Mouse (Mus musculus): ENCODE results near the gene Rpe. TPM values are rescaled to one million over a fixed set of nuclear protein-coding genes. Genes with fewer than 3 reads are reported as not detected.
A peak's percentile ranks its signal among the peaks of the same experiment; 100 is the strongest.
"Not testable (repeated sequence)": the region's sequence is repeated elsewhere in the genome, so short reads cannot be mapped to it uniquely, and the experiment has no call there.

Gene Rpe
- polyA plus RNA-seq, 1 experiment from 2014 or later = 48.4 TPM

- no peak for ATAC-seq (ENCODE audit: low FRiP score)
- no peaks in the 10 kb centered on the region for H3K4me1 ChIP-seq
- H3K9ac ChIP-seq = no peak overlapping the region
- H3K4me2 ChIP-seq (replicated peaks) = no peak overlapping the region
- no peaks in the 10 kb centered on the region for H3K27me3 ChIP-seq
- H3K4me3 ChIP-seq = no peak overlapping the region
- no peak overlapping the region for H3K27ac ChIP-seq
- H3K9me3 ChIP-seq (replicated peaks) = no peaks in the 10 kb centered on the region
- WGBS = 68% methylated on average over 7 of the region's 7 CpGs
- no peaks in the 10 kb centered on the region for H3K36me3 ChIP-seq
Observed at GRCm38 (mm10) chr1:66695296-66695695, 5.3 kb upstream of the Rpe start.

GRCm38 (mm10) chr1:66699630-66700029 lies 1.0 kb upstream of the Rpe start:
- not testable (repeated sequence) for H3K4me3 ChIP-seq; H3K9me3 ChIP-seq (replicated peaks); H3K27ac ChIP-seq; H3K9ac ChIP-seq; H3K4me2 ChIP-seq (replicated peaks); H3K36me3 ChIP-seq; ATAC-seq (ENCODE audit: low FRiP score); H3K27me3 ChIP-seq
- peaks cover 15% of the 10 kb centered on the region for H3K4me1 ChIP-seq
- WGBS = 89% methylated on average over 10 of the region's 10 CpGs

GRCm38 (mm10) chr1:66700149-66700692 lies 410 bp upstream of the Rpe start:
- 37% methylated on average over 5 of the region's 5 CpGs for WGBS
- Histone ChIP-seq H3K9ac (no peak overlapping the region), H3K27ac (no peak overlapping the region)

GRCm38 (mm10) chr1:66701576-66701940 lies 927 bp downstream of the Rpe start:
- Histone ChIP-seq H3K36me3 (0 out of 2 replicates have a peak, but pooled peaks cover 3% of the 10 kb centered on the region), H3K4me3 (peak overlapping the region; percentile 86), H3K9me3 (replicated peaks) (no peaks in the 10 kb centered on the region), H3K4me1 (peaks cover 15% of the 10 kb centered on the region), H3K27me3 (no peaks in the 10 kb centered on the region), H3K27ac (no peak overlapping the region), H3K9ac (peak overlapping the region; percentile 78), H3K4me2 (replicated peaks) (peak overlapping the region; percentile 64)
- 33% methylated on average over 2 of the region's 2 CpGs for WGBS
- no peak for ATAC-seq (ENCODE audit: low FRiP score)

More at GRCm38 (mm10) chr1:66700149-66700692, 410 bp upstream of the Rpe start:
- H3K4me2 ChIP-seq (replicated peaks) = peak overlapping the region; percentile 64
- H3K9me3 ChIP-seq (replicated peaks) = no peaks in the 10 kb centered on the region
- no peaks in the 10 kb centered on the region for H3K36me3 ChIP-seq
- H3K4me3 ChIP-seq = peak overlapping the region; percentile 86
- ATAC-seq (ENCODE audit: low FRiP score) = peak; percentile 23
- no peaks in the 10 kb centered on the region for H3K27me3 ChIP-seq
- H3K4me1 ChIP-seq = peaks cover 15% of the 10 kb centered on the region

GRCm38 (mm10) chr1:66702623-66703345 lies 2.2 kb downstream of the Rpe start:
- 90% methylated on average over 4 of the region's 4 CpGs for WGBS

GRCm38 (mm10) chr1:66704523-66704922 lies 3.9 kb downstream of the Rpe start:
- WGBS = 61% methylated on average over 6 of the region's 6 CpGs
- Histone ChIP-seq H3K9ac (no peak overlapping the region), H3K9me3 (replicated peaks) (no peaks in the 10 kb centered on the region), H3K4me1 (peaks cover 15% of the 10 kb centered on the region), H3K27me3 (no peaks in the 10 kb centered on the region), H3K4me3 (no peak overlapping the region), H3K4me2 (replicated peaks) (no peak overlapping the region), H3K27ac (no peak overlapping the region), H3K36me3 (0 out of 2 replicates have a peak, but pooled peaks cover 7% of the 10 kb centered on the region)
- no peak for ATAC-seq (ENCODE audit: low FRiP score)

More at GRCm38 (mm10) chr1:66702623-66703345, 2.2 kb downstream of the Rpe start:
- H3K4me3 ChIP-seq = no peak overlapping the region
- H3K27ac ChIP-seq = no peak overlapping the region
- H3K36me3 ChIP-seq = 0 out of 2 replicates have a peak, but pooled peaks cover 7% of the 10 kb centered on the region
- no peaks in the 10 kb centered on the region for H3K9me3 ChIP-seq (replicated peaks)
- no peak overlapping the region for H3K4me2 ChIP-seq (replicated peaks)
- ATAC-seq (ENCODE audit: low FRiP score) = no peak
- H3K9ac ChIP-seq = no peak overlapping the region
- peaks cover 15% of the 10 kb centered on the region for H3K4me1 ChIP-seq
- no peaks in the 10 kb centered on the region for H3K27me3 ChIP-seq

GRCm38 (mm10) chr1:66712859-66713258 lies 12.2 kb downstream of the Rpe start:
- no peak overlapping the region for H3K4me3 ChIP-seq

GRCm38 (mm10) chr1:66730581-66730980 lies 29.9 kb downstream of the Rpe start:
- Histone ChIP-seq H3K4me1 (no peaks in the 10 kb centered on the region), H3K4me2 (replicated peaks) (no peak overlapping the region), H3K4me3 (no peak overlapping the region), H3K36me3 (peaks cover 20% of the 10 kb centered on the region), H3K27ac (no peak overlapping the region), H3K27me3 (no peaks in the 10 kb centered on the region), H3K9me3 (replicated peaks) (no peaks in the 10 kb centered on the region), H3K9ac (no peak overlapping the region)
- 93% methylated on average over 1 of the region's 1 CpGs for WGBS
- ATAC-seq (ENCODE audit: low FRiP score) = no peak

More at GRCm38 (mm10) chr1:66712859-66713258, 12.2 kb downstream of the Rpe start:
- H3K9ac ChIP-seq = no peak overlapping the region
- no peak for ATAC-seq (ENCODE audit: low FRiP score)
- H3K9me3 ChIP-seq (replicated peaks) = no peaks in the 10 kb centered on the region
- no peak overlapping the region for H3K4me2 ChIP-seq (replicated peaks)
- H3K27ac ChIP-seq = no peak overlapping the region
- no peaks in the 10 kb centered on the region for H3K27me3 ChIP-seq
- no peaks in the 10 kb centered on the region for H3K4me1 ChIP-seq
- H3K36me3 ChIP-seq = peaks cover 41% of the 10 kb centered on the region
- WGBS = 94% methylated on average over 3 of the region's 3 CpGs

GRCm38 (mm10) chr1:66768764-66769163 lies 68.1 kb downstream of the Rpe start:
- Histone ChIP-seq H3K4me1 (no peaks in the 10 kb centered on the region), H3K27ac (no peak overlapping the region), H3K27me3 (no peaks in the 10 kb centered on the region), H3K9me3 (replicated peaks) (no peaks in the 10 kb centered on the region), H3K4me2 (replicated peaks) (no peak overlapping the region), H3K4me3 (no peak overlapping the region), H3K9ac (no peak overlapping the region), H3K36me3 (peaks cover 10% of the 10 kb centered on the region; the same call in 1 of the 2 replicates)
- WGBS = 81% methylated on average over 1 of the region's 1 CpGs
- ATAC-seq (ENCODE audit: low FRiP score) = no peak

Other genes with a start within 250 kb of the Rpe start
- gene Unc80, start 232.5 kb upstream of the Rpe start, polyA plus RNA-seq (2016; fragmentation: Nextera tagmentation; extraction: Ambion mirVana) = 0.94 and 1.5 TPM in 2 replicates
- 23.3 and 26.2 TPM in 2 replicates for gene Kansl1l, start 116.7 kb downstream of the Rpe start, polyA plus RNA-seq (2016; fragmentation: Nextera tagmentation; extraction: Ambion mirVana)
- 61.0 and 67.3 TPM in 2 replicates for gene Acadl, start 162.4 kb downstream of the Rpe start, polyA plus RNA-seq (2016; fragmentation: Nextera tagmentation; extraction: Ambion mirVana)
- gene Myl1, start 244.6 kb downstream of the Rpe start, polyA plus RNA-seq (2016; fragmentation: Nextera tagmentation; extraction: Ambion mirVana) = 10.8 and 52.8 TPM in 2 replicates